Mouse (Mus musculus): ENCODE data around the gene Slc2a9. TPM values are rescaled to one million over a fixed set of nuclear protein-coding genes. Genes with fewer than 3 reads are reported as not detected.
A peak's percentile ranks its signal among the peaks of the same experiment; 100 is the strongest.
"Not testable (repeated sequence)": the region's sequence is repeated elsewhere in the genome, so short reads cannot be mapped to it uniquely, and the experiment has no call there.

Slc2a9 gene
- total RNA-seq, 2 experiments from 2014 or later: 0.85 to 2.9 TPM

GRCm38 (mm10) chr5:38504747-38505434 is 1.9 kb upstream of the Slc2a9 start:
- no peak for DNase-seq
- intact Hi-C loops (cut with DNase I): no loop called here

GRCm38 (mm10) chr5:38504116-38504515 is 1.2 kb upstream of the Slc2a9 start:
- no peak for DNase-seq
- intact Hi-C loops (cut with DNase I): no loop called here

- intact Hi-C loops (cut with DNase I): no loop called here
- no peak for DNase-seq
These were observed 2.9 kb downstream of the Slc2a9 start for GRCm38 (mm10) chr5:38500043-38500442.

- intact Hi-C loops (cut with DNase I): no loop called here
- DNase-seq: no peak
These were observed 3.6 kb downstream of the Slc2a9 start for GRCm38 (mm10) chr5:38499316-38499811.

GRCm38 (mm10) chr5:38498479-38498878 is 4.5 kb downstream of the Slc2a9 start:
- DNase-seq: no peak
- intact Hi-C loops (cut with DNase I): no loop called here

- DNase-seq: no peak
These were observed 6.4 kb downstream of the Slc2a9 start for GRCm38 (mm10) chr5:38496491-38497057.

GRCm38 (mm10) chr5:38493890-38494289 is 9.1 kb downstream of the Slc2a9 start:
- intact Hi-C loops (cut with DNase I): no loop called here
- no peak for DNase-seq

More at GRCm38 (mm10) chr5:38496491-38497057, 6.4 kb downstream of the Slc2a9 start:
- intact Hi-C loops (cut with DNase I): no loop called here

- intact Hi-C loops (cut with DNase I): no loop called here
- DNase-seq: no peak
These were observed 11.2 kb downstream of the Slc2a9 start for GRCm38 (mm10) chr5:38491763-38492162.

GRCm38 (mm10) chr5:38489739-38490138 is 13.2 kb downstream of the Slc2a9 start:
- no peak for DNase-seq
- intact Hi-C loops (cut with DNase I): no loop called here

GRCm38 (mm10) chr5:38488673-38489615 is 14.0 kb downstream of the Slc2a9 start:
- intact Hi-C loops (cut with DNase I): no loop called here
- DNase-seq: no peak

GRCm38 (mm10) chr5:38488026-38488425 is 14.9 kb downstream of the Slc2a9 start:
- DNase-seq: no peak
- intact Hi-C loops (cut with DNase I): no loop called here

GRCm38 (mm10) chr5:38487247-38487646 is 15.7 kb downstream of the Slc2a9 start:
- intact Hi-C loops (cut with DNase I): no loop called here
- no peak for DNase-seq

GRCm38 (mm10) chr5:38485946-38486345 is 17.0 kb downstream of the Slc2a9 start:
- DNase-seq: no peak
- intact Hi-C loops (cut with DNase I): no loop called here

- no peak for DNase-seq
- intact Hi-C loops (cut with DNase I): loop anchor here (5.0 kb wide), 1 partner anchor 79 kb away; the partner anchor contains the start of gene Wdr1
These were observed 19.3 kb downstream of the Slc2a9 start for GRCm38 (mm10) chr5:38483518-38484110.

- DNase-seq: no peak
- intact Hi-C loops (cut with DNase I): loop anchor here (5.0 kb wide), 1 partner anchor 81 kb away; the partner anchor contains the start of gene Wdr1
These were observed 21.9 kb downstream of the Slc2a9 start for GRCm38 (mm10) chr5:38480822-38481707.

GRCm38 (mm10) chr5:38479908-38480725 is 22.8 kb downstream of the Slc2a9 start:
- intact Hi-C loops (cut with DNase I): loop anchor here (5.0 kb wide), 1 partner anchor 82 kb away; the partner anchor contains the start of gene Wdr1
- DNase-seq: peak; percentile 44 to 49

- intact Hi-C loops (cut with DNase I); DNase-seq: not testable (repeated sequence)
These were observed 23.4 kb downstream of the Slc2a9 start for GRCm38 (mm10) chr5:38479545-38479907.

GRCm38 (mm10) chr5:38479027-38479426 is 23.9 kb downstream of the Slc2a9 start:
- DNase-seq: peak in 1 of 2 experiments; percentile 15
- intact Hi-C loops (cut with DNase I): no loop called here

Data from heart, postnatal 14 days (tissue).